Comparison of ENCODE assay signal across 9 mouse cellular contexts in the genomic region with DNA sequence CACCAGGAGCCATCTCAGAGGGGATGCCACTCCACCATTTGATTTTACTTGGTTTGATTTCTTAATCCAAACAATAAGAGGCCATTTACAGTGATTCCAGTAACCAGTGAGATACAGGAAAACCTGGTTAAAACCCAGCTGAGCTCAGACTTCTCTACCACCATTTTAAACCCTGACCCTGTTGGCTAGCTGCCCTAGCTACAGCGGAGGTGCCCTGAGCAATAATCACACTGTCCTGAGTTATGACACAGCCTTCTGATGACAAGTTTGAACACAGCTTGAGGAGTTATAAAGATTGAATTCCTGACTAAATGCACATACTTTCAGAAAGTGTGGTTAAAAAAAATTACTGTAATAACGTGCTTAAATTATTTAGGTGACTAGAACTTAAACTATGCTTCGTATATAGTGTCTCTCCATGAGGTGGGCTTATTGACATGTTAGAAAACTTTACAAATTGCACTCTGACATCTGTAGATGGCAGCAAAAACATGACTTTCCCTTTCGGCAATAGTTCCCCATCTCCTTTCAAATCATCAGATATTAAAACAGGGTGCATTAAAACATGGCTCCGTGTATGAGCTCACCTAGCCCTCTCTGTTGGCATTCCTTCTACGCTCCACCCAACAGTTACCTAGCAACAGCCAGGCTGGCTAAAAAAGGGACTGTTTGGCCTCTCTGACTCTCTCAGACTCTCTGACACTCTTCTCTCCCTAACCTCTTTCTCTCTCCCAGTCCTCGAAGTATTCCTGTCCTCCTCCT. TPM values are rescaled to one million over a fixed set of nuclear protein-coding genes. Genes with fewer than 3 reads are reported as not detected.
A peak's percentile ranks its signal among the peaks of the same experiment; 100 is the strongest.
DNase-seq lines count a peak whose midpoint lies in the region; ATAC-seq lines count a peak whose summit lies in the region.
"Had no signal": no experiment of that assay in that cellular context is flagged by ENCODE, and none has a peak within 500 bp of the region (broad histone marks: within the 10 kb centered on the region; RNA-seq: fewer than 3 reads in every experiment).

No protein-coding gene starts in this region.

- H3K36me3 ChIP-seq in hindbrain, embryonic 11.5 days (ENCODE audit: control insufficient read depth, insufficient read depth, low read length), result no peaks in the 10 kb centered on the region
- no peaks in the 10 kb centered on the region for H3K36me3 ChIP-seq in hindbrain, embryonic 10.5 days
- H3K36me3 ChIP-seq in embryonic facial prominence, embryonic 13.5 days, result no peaks in the 10 kb centered on the region
- H3K36me3 ChIP-seq: liver, embryonic 15.5 days had no signal

- peak; percentile 3 for DNase-seq in hindbrain, embryonic 11.5 days (ENCODE audit: low spot score)
- no peak for DNase-seq in hindbrain, embryonic 10.5 days (ENCODE audit: low spot score)
- peak; percentile 5 for DNase-seq in adipocyte (ENCODE audit: low spot score)
- DNase-seq in kidney, postnatal 10 days, result peak; percentile 43
- peak; percentile 23 for DNase-seq in retina, embryonic 14.5 days (ENCODE audit: low spot score)
- no peak for DNase-seq in right cerebral cortex, postnatal 36 days (ENCODE audit: low spot score in 2 of 2)
- no peak for DNase-seq in thymus, postnatal 36 days

- H3K27me3 ChIP-seq in hindbrain, embryonic 11.5 days (ENCODE audit: control insufficient read depth, insufficient read depth, low read length), result no peaks in the 10 kb centered on the region
- no peaks in the 10 kb centered on the region for H3K27me3 ChIP-seq in hindbrain, embryonic 10.5 days (ENCODE audit: insufficient read depth, poor library complexity, severe bottlenecking)
- no peaks in the 10 kb centered on the region for H3K27me3 ChIP-seq in embryonic facial prominence, embryonic 13.5 days
- H3K27me3 ChIP-seq: liver, embryonic 15.5 days had no signal

- H3K4me2 ChIP-seq in hindbrain, embryonic 11.5 days (replicated peaks; ENCODE audit: low read depth, low read length), result no peak overlapping the region
- no peak overlapping the region; the same call in 1 of the 2 replicates for H3K4me2 ChIP-seq in embryonic facial prominence, embryonic 13.5 days
- H3K4me2 ChIP-seq: liver, embryonic 15.5 days had no signal

- no peak overlapping the region for H3K27ac ChIP-seq in hindbrain, embryonic 11.5 days (ENCODE audit: low read depth, low read length)
- no peak overlapping the region for H3K27ac ChIP-seq in hindbrain, embryonic 10.5 days
- H3K27ac ChIP-seq in embryonic facial prominence, embryonic 13.5 days, result peak overlapping the region; percentile 24; the same call in 1 of the 2 replicates
- H3K27ac ChIP-seq: liver, embryonic 15.5 days had no signal

- WGBS in hindbrain, embryonic 11.5 days, result 71% methylated on average over 7 of the region's 7 CpGs
- 69% methylated on average over 7 of the region's 7 CpGs for WGBS in hindbrain, embryonic 10.5 days
- WGBS in embryonic facial prominence, embryonic 13.5 days, result 43% methylated on average over 7 of the region's 7 CpGs

- no peak for ATAC-seq in hindbrain, embryonic 11.5 days (ENCODE audit: low FRiP score)
- no peak for ATAC-seq in embryonic facial prominence, embryonic 13.5 days (ENCODE audit: insufficient number of reproducible peaks, insufficient read depth, low FRiP score, low TSS enrichment, low read depth)

- H3K4me1 ChIP-seq in hindbrain, embryonic 11.5 days (replicated peaks; ENCODE audit: control insufficient read depth, insufficient read depth, low read length), result no peaks in the 10 kb centered on the region
- H3K4me1 ChIP-seq in hindbrain, embryonic 10.5 days (replicated peaks), result peaks cover 6% of the 10 kb centered on the region; the same call in 1 of the 2 replicates
- peaks cover 20% of the 10 kb centered on the region for H3K4me1 ChIP-seq in embryonic facial prominence, embryonic 13.5 days
- H3K4me1 ChIP-seq: liver, embryonic 15.5 days had no signal

- no peak overlapping the region for H3K4me3 ChIP-seq in hindbrain, embryonic 11.5 days (ENCODE audit: low read depth, low read length)
- no peak overlapping the region for H3K4me3 ChIP-seq in hindbrain, embryonic 10.5 days
- no peak overlapping the region for H3K4me3 ChIP-seq in embryonic facial prominence, embryonic 13.5 days
- H3K4me3 ChIP-seq: liver, embryonic 15.5 days had no signal

- H3K9ac ChIP-seq in hindbrain, embryonic 11.5 days (ENCODE audit: low read depth, low read length), result no peak overlapping the region
- no peak overlapping the region for H3K9ac ChIP-seq in embryonic facial prominence, embryonic 13.5 days
- H3K9ac ChIP-seq: liver, embryonic 15.5 days had no signal

- H3K9me3 ChIP-seq in hindbrain, embryonic 11.5 days (ENCODE audit: control insufficient read depth, low read length), result no peaks in the 10 kb centered on the region
- H3K9me3 ChIP-seq in hindbrain, embryonic 10.5 days, result 0 out of 2 replicates have a peak, but pooled peaks cover 2% of the 10 kb centered on the region
- H3K9me3 ChIP-seq in embryonic facial prominence, embryonic 13.5 days, result no peaks in the 10 kb centered on the region
- H3K9me3 ChIP-seq: liver, embryonic 15.5 days had no signal

RNA-seq across cellular contexts. Expression of gene Gm11099, which starts 29.1 kb away (rescaled TPM):
- not detected in 2 replicates for polyA plus RNA-seq in hindbrain, embryonic 11.5 days (2014; fragmentation: Nextera tagmentation; extraction: Ambion mirVana)
- not detected in 2 replicates for polyA plus RNA-seq in hindbrain, embryonic 10.5 days (2016; fragmentation: Nextera tagmentation; extraction: Ambion mirVana)
- polyA plus RNA-seq in embryonic facial prominence, embryonic 13.5 days (2015; fragmentation: Nextera tagmentation; extraction: Ambion mirVana), result not detected in 2 replicates
- polyA plus RNA-seq: liver, embryonic 15.5 days had no signal

Comparison
In these comparisons a context has a peak if more than half of its experiments do, and no peak if none do; other contexts are left out.
1. DNase-seq: peak in hindbrain, embryonic 11.5 days (single experiment), adipocyte (single experiment), kidney, postnatal 10 days (single experiment) and retina, embryonic 14.5 days (single experiment); none in hindbrain, embryonic 10.5 days (single experiment), right cerebral cortex, postnatal 36 days (0 of 2) and thymus, postnatal 36 days (0 of 2).